Mouse (Mus musculus) myocyte (in vitro differentiated cells): ENCODE measurements at regions not wholly inside any gene's neighbourhood (a gene's known extent, or its start where the extent isn't known, plus 50 kb on each side); places are given as distances from the start of the nearest gene placed in this dataset.

Experiments used
- H3K27me3 ChIP-seq: one replicate; pipeline ENCODE4 v1.6.1; 2011; ENCODE audit not compliant: control insufficient read depth, insufficient read depth, insufficient read length
- H3K36me3 ChIP-seq: one replicate; pipeline ENCODE4 v1.6.1; 2011; ENCODE audit not compliant: control insufficient read depth, insufficient read depth
- H3K4me2 ChIP-seq: one replicate; pipeline ENCODE4 v1.6.1; 2011; ENCODE audit warnings: low read depth, control low read depth
- H3K4me3 ChIP-seq: one replicate; pipeline ENCODE4 v1.5.1; 2011; ENCODE audit warnings: mild to moderate bottlenecking, control low read depth, moderate library complexity
- H3K79me2 ChIP-seq: one replicate; pipeline ENCODE4 v1.6.1; 2011; ENCODE audit not compliant: control insufficient read depth, insufficient read depth
- H3ac ChIP-seq: one replicate; pipeline ENCODE4 v1.6.1; 2011; ENCODE audit not compliant: control insufficient read depth, insufficient read length
- CEBPB ChIP-seq: IDR thresholded peaks from 2 replicates; pipeline ENCODE4 v1.6.1; 2011; ENCODE audit warnings: mild to moderate bottlenecking, moderate library complexity; ENCODE audit not compliant: poor library complexity, insufficient read depth, severe bottlenecking
- E2F4 ChIP-seq: IDR thresholded peaks from one replicate; pipeline ENCODE4 v1.6.1; 2011; ENCODE audit warnings: mild to moderate bottlenecking, control low read depth, moderate library complexity; ENCODE audit not compliant: insufficient read depth
- MAX ChIP-seq: IDR thresholded peaks from one replicate; pipeline ENCODE4 v1.6.1; 2011; ENCODE audit warnings: low read depth, mild to moderate bottlenecking, control low read depth
- MYOD1 ChIP-seq, 3 experiments: IDR thresholded peaks; one replicate each; pipeline ENCODE4 v1.6.1; 2011; ENCODE audit warnings: control low read depth in 2 of 3, low read depth in 2 of 3, mild to moderate bottlenecking in 2 of 3, moderate library complexity in 1 of 3; ENCODE audit not compliant: insufficient read length in 2 of 3, control insufficient read depth in 1 of 3
- MYOG ChIP-seq, 3 experiments: IDR thresholded peaks; one replicate each; pipeline ENCODE4 v1.6.1; 2011; ENCODE audit warnings: control low read depth in 2 of 3, low read depth in 2 of 3, mild to moderate bottlenecking in 2 of 3; ENCODE audit not compliant: insufficient read length in 2 of 3, control insufficient read depth in 1 of 3, insufficient read depth in 1 of 3
- POLR2A ChIP-seq: IDR thresholded peaks from one replicate; pipeline ENCODE4 v1.6.1; 2011; ENCODE audit warnings: low read depth, mild to moderate bottlenecking, control low read depth, moderate library complexity; ENCODE audit not compliant: insufficient read length
- POLR2AphosphoS2 ChIP-seq: IDR thresholded peaks from one replicate; pipeline ENCODE4 v1.6.1; 2011; ENCODE audit warnings: low read depth, control low read depth; ENCODE audit not compliant: insufficient read length
- REST ChIP-seq: IDR thresholded peaks from one replicate; pipeline ENCODE4 v1.6.1; 2011; ENCODE audit warnings: mild to moderate bottlenecking, control low read depth, moderate library complexity; ENCODE audit not compliant: insufficient read depth, insufficient read length
- SRF ChIP-seq: IDR thresholded peaks from one replicate; pipeline ENCODE4 v1.6.1; 2011; ENCODE audit warnings: low read depth; ENCODE audit not compliant: control insufficient read depth, insufficient read length
- TCF12 ChIP-seq: IDR thresholded peaks from one replicate; pipeline ENCODE4 v1.6.1; 2011; ENCODE audit warnings: mild to moderate bottlenecking, control low read depth; ENCODE audit not compliant: poor library complexity, insufficient read depth, severe bottlenecking
- TCF3 ChIP-seq: IDR thresholded peaks from one replicate; pipeline ENCODE4 v1.6.1; 2011; ENCODE audit warnings: low read depth, control low read depth; ENCODE audit not compliant: insufficient read length
- USF1 ChIP-seq: IDR thresholded peaks from one replicate; pipeline ENCODE4 v1.6.1; 2011; ENCODE audit warnings: low read depth, mild to moderate bottlenecking, control low read depth, moderate library complexity

GRCm38 (mm10) chr10:17411300-17411987 lies 311.6 kb upstream of the Cited2 start:
- Histone ChIP-seq H3ac (no peak overlapping the region), H3K36me3 (no peaks in the 10 kb centered on the region), H3K4me3 (no peak overlapping the region), H3K79me2 (no peaks in the 10 kb centered on the region), H3K4me2 (no peak overlapping the region), H3K27me3 (no peaks in the 10 kb centered on the region)
- no peak for TF ChIP-seq E2F4
- TF ChIP-seq MYOD1 (IDR thresholded peaks at IDR 0.05; ENCODE audit: control insufficient read depth in 1 of 3, insufficient read length in 2 of 3, low read depth in 2 of 3): no peak
- TF ChIP-seq TCF12: no peak
- TF ChIP-seq SRF: no peak
- TF ChIP-seq POLR2A: no peak
- no peak for TF ChIP-seq MYOG (IDR thresholded peaks at IDR 0.05; ENCODE audit: control insufficient read depth in 1 of 3, insufficient read depth in 1 of 3, insufficient read length in 2 of 3, low read depth in 2 of 3)
- no peak for TF ChIP-seq TCF3
- TF ChIP-seq MAX: no peak
- no peak for TF ChIP-seq REST
- TF ChIP-seq POLR2AphosphoS2: no peak
- TF ChIP-seq CEBPB: no peak
- TF ChIP-seq USF1: no peak

GRCm38 (mm10) chr10:17415112-17415511 lies 307.9 kb upstream of the Cited2 start:
- Histone ChIP-seq H3K79me2 (no peaks in the 10 kb centered on the region), H3K4me3 (no peak overlapping the region), H3ac (no peak overlapping the region), H3K4me2 (no peak overlapping the region), H3K27me3 (no peaks in the 10 kb centered on the region), H3K36me3 (no peaks in the 10 kb centered on the region)
- TF ChIP-seq POLR2A (no peak), REST (no peak), E2F4 (no peak), USF1 (no peak), MYOD1 (IDR thresholded peaks at IDR 0.05; ENCODE audit: control insufficient read depth in 1 of 3, insufficient read length in 2 of 3, low read depth in 2 of 3) (no peak), SRF (no peak)

- H3K4me3 ChIP-seq: no peak overlapping the region
- no peak overlapping the region for H3ac ChIP-seq
- no peak overlapping the region for H3K4me2 ChIP-seq
- no peaks in the 10 kb centered on the region for H3K27me3 ChIP-seq
- TF ChIP-seq TCF12 (no peak), POLR2A (no peak), MYOG (IDR thresholded peaks at IDR 0.05; ENCODE audit: control insufficient read depth in 1 of 3, insufficient read depth in 1 of 3, insufficient read length in 2 of 3, low read depth in 2 of 3) (no peak), POLR2AphosphoS2 (no peak), CEBPB (no peak), REST (no peak), SRF (no peak), MAX (no peak), E2F4 (no peak), TCF3 (no peak), MYOD1 (IDR thresholded peaks at IDR 0.05; ENCODE audit: control insufficient read depth in 1 of 3, insufficient read length in 2 of 3, low read depth in 2 of 3) (no peak), USF1 (no peak)
- H3K36me3 ChIP-seq: no peaks in the 10 kb centered on the region
- no peaks in the 10 kb centered on the region for H3K79me2 ChIP-seq
These were observed 306.9 kb upstream of the Cited2 start for GRCm38 (mm10) chr10:17416121-17416520.

GRCm38 (mm10) chr10:17417394-17417793 lies 305.6 kb upstream of the Cited2 start:
- Histone ChIP-seq H3K79me2 (no peaks in the 10 kb centered on the region), H3K27me3 (no peaks in the 10 kb centered on the region), H3K4me2 (no peak overlapping the region), H3K4me3 (no peak overlapping the region), H3ac (no peak overlapping the region), H3K36me3 (no peaks in the 10 kb centered on the region)
- no peak for TF ChIP-seq SRF
- no peak for TF ChIP-seq CEBPB
- TF ChIP-seq REST: no peak
- TF ChIP-seq USF1: no peak
- TF ChIP-seq POLR2A: no peak
- no peak for TF ChIP-seq E2F4
- no peak for TF ChIP-seq MYOD1 (IDR thresholded peaks at IDR 0.05; ENCODE audit: control insufficient read depth in 1 of 3, insufficient read length in 2 of 3, low read depth in 2 of 3)
- no peak for TF ChIP-seq TCF3
- TF ChIP-seq TCF12: no peak
- TF ChIP-seq POLR2AphosphoS2: no peak
- no peak for TF ChIP-seq MYOG (IDR thresholded peaks at IDR 0.05; ENCODE audit: control insufficient read depth in 1 of 3, insufficient read depth in 1 of 3, insufficient read length in 2 of 3, low read depth in 2 of 3)
- TF ChIP-seq MAX: no peak

GRCm38 (mm10) chr10:17418227-17418685 lies 304.8 kb upstream of the Cited2 start:
- H3K27me3 ChIP-seq: no peaks in the 10 kb centered on the region
- no peak overlapping the region for H3ac ChIP-seq
- no peaks in the 10 kb centered on the region for H3K36me3 ChIP-seq
- TF ChIP-seq TCF12: no peak
- TF ChIP-seq MYOG (IDR thresholded peaks at IDR 0.05; ENCODE audit: control insufficient read depth in 1 of 3, insufficient read depth in 1 of 3, insufficient read length in 2 of 3, low read depth in 2 of 3): no peak
- TF ChIP-seq CEBPB: no peak
- TF ChIP-seq USF1: no peak
- no peak for TF ChIP-seq POLR2A
- TF ChIP-seq MYOD1 (IDR thresholded peaks at IDR 0.05; ENCODE audit: control insufficient read depth in 1 of 3, insufficient read length in 2 of 3, low read depth in 2 of 3): no peak
- TF ChIP-seq E2F4: no peak
- TF ChIP-seq MAX: no peak
- TF ChIP-seq SRF: no peak
- TF ChIP-seq POLR2AphosphoS2: no peak
- no peak for TF ChIP-seq REST
- no peak for TF ChIP-seq TCF3
- H3K4me3 ChIP-seq: no peak overlapping the region
- H3K4me2 ChIP-seq: no peak overlapping the region
- H3K79me2 ChIP-seq: no peaks in the 10 kb centered on the region
